Comparison of ENCODE assay signal across 18 mouse cellular contexts in genomic region chr14:20741301-20741700, GRCm38 (mm10). TPM values are rescaled to one million over a fixed set of nuclear protein-coding genes. Genes with fewer than 3 reads are reported as not detected.
DNase-seq lines count a peak whose midpoint lies in the region; ATAC-seq and TF ChIP-seq lines count a peak whose summit lies in the region.
"Had no signal": no experiment of that assay in that cellular context is flagged by ENCODE, and none has a peak within 500 bp of the region (broad histone marks: within the 10 kb centered on the region; RNA-seq: fewer than 3 reads in every experiment).

No protein-coding gene starts in this region.

- no peak for TF ChIP-seq EP300 in lung, postnatal 0 days (IDR thresholded peaks at IDR 0.05)

- TF ChIP-seq POLR2A in kidney, adult 2 months (IDR thresholded peaks at IDR 0.05; ENCODE audit: low read depth, low read length) = no peak

- peak; percentile 31 for DNase-seq in kidney, adult 2 months
- no peak for DNase-seq in kidney, postnatal 10 days
- DNase-seq in urinary bladder, postnatal 36 days (ENCODE audit: low spot score in 2 of 2) = peak; percentile 34 to 46
- DNase-seq in urinary bladder, postnatal 10 days (ENCODE audit: low spot score) = no peak
- DNase-seq in lung, postnatal 0 days (ENCODE audit: low spot score) = peak; percentile 52
- DNase-seq in cerebellum, adult 9-11 months = no peak
- DNase-seq: adrenal gland, postnatal 10 days; cerebellum, adult 2 months; gastrocnemius, postnatal 14 days; layer of hippocampus, postnatal 36 days; lung, embryonic 14.5 days; thymus, postnatal 4 days had no signal

- no peak overlapping the region for H3K27ac ChIP-seq in kidney, adult 2 months (ENCODE audit: insufficient read depth, low read depth, low read length)
- H3K27ac ChIP-seq in lung, postnatal 0 days (ENCODE audit: low read length) = no peak overlapping the region
- H3K27ac ChIP-seq: heart, embryonic 13.5 days; intestine, embryonic 15.5 days; limb, embryonic 12.5 days had no signal

- H3K27me3 ChIP-seq in kidney, adult 2 months (replicated peaks; ENCODE audit: control insufficient read depth, insufficient read depth, low read length) = no peaks in the 10 kb centered on the region
- H3K27me3 ChIP-seq in lung, postnatal 0 days (replicated peaks; ENCODE audit: insufficient read depth, low read length) = no peaks in the 10 kb centered on the region
- H3K27me3 ChIP-seq: heart, embryonic 13.5 days; intestine, embryonic 15.5 days; limb, embryonic 12.5 days had no signal

- TF ChIP-seq CTCF in kidney, adult 2 months (conservative IDR thresholded peaks at IDR 0.05; ENCODE audit: insufficient read depth, insufficient read length, low read depth, low read length) = no peak
- TF ChIP-seq CTCF in lung, postnatal 0 days (IDR thresholded peaks at IDR 0.05) = no peak

- WGBS in kidney, adult 2 months = 56% methylated on average over 9 of the region's 9 CpGs
- WGBS in lung, postnatal 0 days = 56% methylated on average over 9 of the region's 9 CpGs

- no peak overlapping the region for H3K4me2 ChIP-seq in lung, postnatal 0 days (replicated peaks; ENCODE audit: low read depth, low read length)
- H3K4me2 ChIP-seq: heart, embryonic 13.5 days; intestine, embryonic 15.5 days; limb, embryonic 12.5 days; lung, embryonic 14.5 days; midbrain, embryonic 11.5 days had no signal

- peaks cover 6% of the 10 kb centered on the region for H3K36me3 ChIP-seq in kidney, adult 2 months (ENCODE audit: control insufficient read depth, insufficient read depth, low read length)
- H3K36me3 ChIP-seq in lung, postnatal 0 days (ENCODE audit: insufficient read depth, low read length) = peaks cover 6% of the 10 kb centered on the region; the same call in 1 of the 2 replicates

- H3K9ac ChIP-seq in lung, postnatal 0 days (replicated peaks; ENCODE audit: low read depth) = no peak overlapping the region
- H3K9ac ChIP-seq: heart, embryonic 13.5 days; intestine, embryonic 15.5 days; limb, embryonic 12.5 days; lung, embryonic 14.5 days had no signal

- peak; percentile 63 for ATAC-seq in lung, postnatal 0 days
- ATAC-seq in granulocyte monocyte progenitor cell, adult 5-6 weeks (replicated peaks; ENCODE audit: poor library complexity, severe bottlenecking) = no peak
- ATAC-seq: intestine, embryonic 15.5 days had no signal

- no peaks in the 10 kb centered on the region for H3K9me3 ChIP-seq in lung, postnatal 0 days (ENCODE audit: low read length)
- H3K9me3 ChIP-seq: G1E; heart, embryonic 13.5 days; intestine, embryonic 15.5 days; limb, embryonic 12.5 days had no signal

- H3K4me1 ChIP-seq in kidney, adult 2 months (ENCODE audit: control insufficient read depth, insufficient read depth, low read length) = no peaks in the 10 kb centered on the region
- H3K4me1 ChIP-seq in lung, postnatal 0 days (ENCODE audit: insufficient read depth, low read depth, low read length) = no peaks in the 10 kb centered on the region
- H3K4me1 ChIP-seq: limb, embryonic 12.5 days had no signal

- no peak overlapping the region for H3K4me3 ChIP-seq in kidney, adult 2 months (ENCODE audit: insufficient read depth, low read depth, low read length)
- no peak overlapping the region for H3K4me3 ChIP-seq in lung, postnatal 0 days (ENCODE audit: low read depth, low read length)
- H3K4me3 ChIP-seq: heart, embryonic 13.5 days; intestine, embryonic 15.5 days; limb, embryonic 12.5 days had no signal

RNA-seq across cellular contexts. Expression of gene Ndst2, which starts 6.9 kb away (rescaled TPM):
- 28.7 and 31.4 TPM in 2 replicates for polyA plus RNA-seq in kidney, adult 2 months (2012; rRNA removed)
- polyA plus RNA-seq in lung, postnatal 0 days (2015; fragmentation: Nextera tagmentation; extraction: Ambion mirVana) = 12.9 and 15.6 TPM in 2 replicates
- total RNA-seq in granulocyte monocyte progenitor cell, adult 5-6 weeks (2014; fragmentation: Nextera tagmentation) = 24.5 and 27.8 TPM in 2 replicates
- 6.2 and 7.2 TPM in 2 replicates for total RNA-seq in granulocyte monocyte progenitor cell, adult 5-6 weeks (2017)

RNA-seq across cellular contexts. Expression of gene Zswim8, which starts 33.9 kb away (rescaled TPM):
- polyA plus RNA-seq in kidney, adult 2 months (2012; rRNA removed) = 136 and 167 TPM in 2 replicates
- polyA plus RNA-seq in lung, postnatal 0 days (2015; fragmentation: Nextera tagmentation; extraction: Ambion mirVana) = 21.7 and 24.1 TPM in 2 replicates
- 47.5 and 51.8 TPM in 2 replicates for total RNA-seq in granulocyte monocyte progenitor cell, adult 5-6 weeks (2014; fragmentation: Nextera tagmentation)
- total RNA-seq in granulocyte monocyte progenitor cell, adult 5-6 weeks (2017) = 21.1 and 23.2 TPM in 2 replicates

RNA-seq across cellular contexts. Expression of gene Chchd1, which starts 38.5 kb away (rescaled TPM):
- polyA plus RNA-seq in kidney, adult 2 months (2012; rRNA removed) = 42.3 and 54.0 TPM in 2 replicates
- polyA plus RNA-seq in lung, postnatal 0 days (2015; fragmentation: Nextera tagmentation; extraction: Ambion mirVana) = 109 and 114 TPM in 2 replicates
- total RNA-seq in granulocyte monocyte progenitor cell, adult 5-6 weeks (2014; fragmentation: Nextera tagmentation) = 193 and 202 TPM in 2 replicates
- 130 and 186 TPM in 2 replicates for total RNA-seq in granulocyte monocyte progenitor cell, adult 5-6 weeks (2017)

RNA-seq across cellular contexts. Expression of gene Fut11, which starts 46.5 kb away (rescaled TPM):
- 7.9 and 11.2 TPM in 2 replicates for polyA plus RNA-seq in kidney, adult 2 months (2012; rRNA removed)
- 24.2 and 26.3 TPM in 2 replicates for polyA plus RNA-seq in lung, postnatal 0 days (2015; fragmentation: Nextera tagmentation; extraction: Ambion mirVana)
- 9.0 and 9.3 TPM in 2 replicates for total RNA-seq in granulocyte monocyte progenitor cell, adult 5-6 weeks (2014; fragmentation: Nextera tagmentation)
- total RNA-seq in granulocyte monocyte progenitor cell, adult 5-6 weeks (2017) = 7.5 and 9.3 TPM in 2 replicates

RNA-seq across cellular contexts. Expression of gene Camk2g, which starts 52.6 kb away (rescaled TPM):
- polyA plus RNA-seq in kidney, adult 2 months (2012; rRNA removed) = 15.4 and 16.0 TPM in 2 replicates
- 36.6 and 40.2 TPM in 2 replicates for polyA plus RNA-seq in lung, postnatal 0 days (2015; fragmentation: Nextera tagmentation; extraction: Ambion mirVana)
- total RNA-seq in granulocyte monocyte progenitor cell, adult 5-6 weeks (2014; fragmentation: Nextera tagmentation) = 28.0 and 35.2 TPM in 2 replicates
- 50.3 and 65.9 TPM in 2 replicates for total RNA-seq in granulocyte monocyte progenitor cell, adult 5-6 weeks (2017)

Comparison
In these comparisons a context has a peak if more than half of its experiments do, and no peak if none do; other contexts are left out.
1. DNase-seq: peak in kidney, adult 2 months (single experiment), urinary bladder, postnatal 36 days (2 of 2) and lung, postnatal 0 days (single experiment); none in kidney, postnatal 10 days (single experiment), urinary bladder, postnatal 10 days (single experiment) and cerebellum, adult 9-11 months (single experiment).